In genomic region chr5:136919546-136920301, GRCm38 (mm10) we compare ENCODE assay signal across 8 mouse cellular contexts. TPM values are rescaled to one million over a fixed set of nuclear protein-coding genes. Genes with fewer than 3 reads are reported as not detected.
DNase-seq lines count a peak whose midpoint lies in the region; ATAC-seq lines count a peak whose summit lies in the region.

No protein-coding gene starts in this region.

- H3K27ac ChIP-seq in forebrain, embryonic 10.5 days = peak overlapping the region; percentile 86
- no peak overlapping the region for H3K27ac ChIP-seq in limb, embryonic 15.5 days

- H3K27me3 ChIP-seq in forebrain, embryonic 10.5 days (ENCODE audit: poor library complexity, severe bottlenecking) = no peaks in the 10 kb centered on the region
- no peaks in the 10 kb centered on the region for H3K27me3 ChIP-seq in limb, embryonic 15.5 days
- H3K27me3 ChIP-seq in splenic B cell, adult 2 months (ENCODE audit: control insufficient read depth, insufficient read depth, low read length, poor library complexity, severe bottlenecking) = no peaks in the 10 kb centered on the region

- intact Hi-C loops in gastrocnemius, postnatal 14 days (cut with DNase I; ENCODE audit: low total_unique reads) = no loop called here

- ATAC-seq in limb, embryonic 15.5 days (ENCODE audit: insufficient number of reproducible peaks, low FRiP score, low TSS enrichment, low read depth) = no peak

- H3K4me3 ChIP-seq in forebrain, embryonic 10.5 days = peak overlapping the region; percentile 68
- H3K4me3 ChIP-seq in limb, embryonic 15.5 days = peak overlapping the region; percentile 58

- peak overlapping the region; percentile 33 for H3K9ac ChIP-seq in limb, embryonic 15.5 days

- WGBS in forebrain, embryonic 10.5 days = 28% methylated on average over 17 of the region's 18 CpGs
- 21% methylated on average over 18 of the region's 18 CpGs for WGBS in limb, embryonic 15.5 days

- no peaks in the 10 kb centered on the region for H3K9me3 ChIP-seq in forebrain, embryonic 10.5 days
- H3K9me3 ChIP-seq in limb, embryonic 15.5 days = no peaks in the 10 kb centered on the region

- peak overlapping the region; percentile 72 for H3K4me2 ChIP-seq in limb, embryonic 15.5 days

- H3K4me1 ChIP-seq in forebrain, embryonic 10.5 days = peaks cover 9% of the 10 kb centered on the region
- peaks cover 7% of the 10 kb centered on the region for H3K4me1 ChIP-seq in limb, embryonic 15.5 days

- H3K36me3 ChIP-seq in forebrain, embryonic 10.5 days (replicated peaks) = no peaks in the 10 kb centered on the region
- no peaks in the 10 kb centered on the region for H3K36me3 ChIP-seq in limb, embryonic 15.5 days
- H3K36me3 ChIP-seq in splenic B cell, adult 2 months (ENCODE audit: control insufficient read depth, insufficient read depth, low read length, poor library complexity, severe bottlenecking) = no peaks in the 10 kb centered on the region

- DNase-seq in layer of hippocampus, postnatal 10 days (ENCODE audit: low spot score in 2 of 2) = peak; percentile 18 to 30
- no peak for DNase-seq in layer of hippocampus, postnatal 14 days (ENCODE audit: low spot score in 2 of 2)
- peak; percentile 42 for DNase-seq in MN1 (ENCODE audit: low spot score)
- DNase-seq in forebrain, embryonic 10.5 days (ENCODE audit: extremely low spot score, low spot score) = no peak
- DNase-seq in splenic B cell, adult 2 months (ENCODE audit: low read depth, low spot score) = peak; percentile 9
- DNase-seq in testis, postnatal 14 days (ENCODE audit: low spot score) = no peak
- no peak for DNase-seq in gastrocnemius, postnatal 14 days

RNA-seq across cellular contexts. Expression of gene Ift22, which starts 11.8 kb away (rescaled TPM):
- 10 to 100 TPM; 68.9 to 70.8 TPM for total RNA-seq in layer of hippocampus, postnatal 10 days (2021)
- 10 to 100 TPM; 78.3 to 99.5 TPM for total RNA-seq in layer of hippocampus, postnatal 14 days (2021)
- 107 and 113 TPM in 2 replicates for polyA plus RNA-seq in forebrain, embryonic 10.5 days (2016; fragmentation: Nextera tagmentation; extraction: Ambion mirVana)
- polyA plus RNA-seq in limb, embryonic 15.5 days (2015; fragmentation: Nextera tagmentation; extraction: Ambion mirVana) = 56.2 and 60.5 TPM in 2 replicates
- 1 to 10 TPM; 5.4 to 6.2 TPM for total RNA-seq in gastrocnemius, postnatal 14 days (2021)

RNA-seq across cellular contexts. Expression of gene Fis1, which starts 33.4 kb away (rescaled TPM):
- total RNA-seq in layer of hippocampus, postnatal 10 days (2021) = 100 to 1,000 TPM; 196 to 209 TPM
- 100 to 1,000 TPM; 207 to 216 TPM for total RNA-seq in layer of hippocampus, postnatal 14 days (2021)
- polyA plus RNA-seq in forebrain, embryonic 10.5 days (2016; fragmentation: Nextera tagmentation; extraction: Ambion mirVana) = 243 and 263 TPM in 2 replicates
- polyA plus RNA-seq in limb, embryonic 15.5 days (2015; fragmentation: Nextera tagmentation; extraction: Ambion mirVana) = 228 and 240 TPM in 2 replicates
- total RNA-seq in gastrocnemius, postnatal 14 days (2021) = 100 to 1,000 TPM; 154 to 159 TPM

RNA-seq across cellular contexts. Expression of gene Col26a1, which starts 36.7 kb away (rescaled TPM):
- 10 to 100 TPM; 19.0 to 20.7 TPM for total RNA-seq in layer of hippocampus, postnatal 10 days (2021)
- 10 to 100 TPM; 12.0 to 13.8 TPM for total RNA-seq in layer of hippocampus, postnatal 14 days (2021)
- polyA plus RNA-seq in forebrain, embryonic 10.5 days (2016; fragmentation: Nextera tagmentation; extraction: Ambion mirVana) = 48.6 and 48.9 TPM in 2 replicates
- polyA plus RNA-seq in limb, embryonic 15.5 days (2015; fragmentation: Nextera tagmentation; extraction: Ambion mirVana) = 112 and 115 TPM in 2 replicates
- total RNA-seq in gastrocnemius, postnatal 14 days (2021) = 10 to 100 TPM; 11.7 to 13.5 TPM

RNA-seq across cellular contexts. Expression of gene Cldn15, which starts 46.7 kb away (rescaled TPM):
- not detected for total RNA-seq in layer of hippocampus, postnatal 10 days (2021)
- total RNA-seq in layer of hippocampus, postnatal 14 days (2021) = under 1 TPM in 1 of 2 experiments, not detected in 1; 0.28 TPM
- polyA plus RNA-seq in forebrain, embryonic 10.5 days (2016; fragmentation: Nextera tagmentation; extraction: Ambion mirVana) = 0.35 and 0.52 TPM in 2 replicates
- polyA plus RNA-seq in limb, embryonic 15.5 days (2015; fragmentation: Nextera tagmentation; extraction: Ambion mirVana) = 0.15 and 1.0 TPM in 2 replicates
- 1 to 10 TPM; 2.0 to 2.1 TPM for total RNA-seq in gastrocnemius, postnatal 14 days (2021)

Comparison
In these comparisons a context has a peak if more than half of its experiments do, and no peak if none do; other contexts are left out.
1. DNase-seq: peak in layer of hippocampus, postnatal 10 days (2 of 2), MN1 (single experiment) and splenic B cell, adult 2 months (single experiment); none in layer of hippocampus, postnatal 14 days (0 of 2), forebrain, embryonic 10.5 days (single experiment), testis, postnatal 14 days (single experiment) and gastrocnemius, postnatal 14 days (single experiment).
2. RNA of gene Ift22, which starts 11.8 kb away (total RNA-seq): 78.3 to 99.5 TPM in layer of hippocampus, postnatal 14 days and 68.9 to 70.8 TPM in layer of hippocampus, postnatal 10 days; 5.4 to 6.2 TPM in gastrocnemius, postnatal 14 days; every median in the first group is over 4 times any median in the second.